Mouse (Mus musculus): ENCODE measurements around the gene Igdcc3. TPM values are rescaled to one million over a fixed set of nuclear protein-coding genes. Genes with fewer than 3 reads are reported as not detected.

The Igdcc3 gene
- polyA plus RNA-seq, 1 experiment from 2014 or later, result 2.0 TPM

- no peaks in the 10 kb centered on the region for H3K36me3 ChIP-seq (ENCODE audit: control insufficient read depth, insufficient read depth, low read length)
- H3K27me3 ChIP-seq (ENCODE audit: control insufficient read depth, insufficient read depth, low read length), result peaks cover 3% of the 10 kb centered on the region; the same call in 1 of the 2 replicates
- 38% methylated on average over 8 of the region's 8 CpGs for WGBS
- no peak overlapping the region for H3K4me2 ChIP-seq (replicated peaks; ENCODE audit: low read depth, low read length)
- H3K9me3 ChIP-seq (ENCODE audit: control insufficient read depth, low read depth, low read length), result no peaks in the 10 kb centered on the region
- no peak overlapping the region for H3K27ac ChIP-seq (ENCODE audit: low read length)
- no peak for ATAC-seq (ENCODE audit: insufficient number of reproducible peaks, insufficient read depth, low FRiP score, low read depth)
- no peak overlapping the region for H3K4me3 ChIP-seq (ENCODE audit: low read depth, low read length)
- H3K9ac ChIP-seq (replicated peaks; ENCODE audit: low read depth, low read length), result no peak overlapping the region
- peaks cover 4% of the 10 kb centered on the region; the same call in 1 of the 2 replicates for H3K4me1 ChIP-seq (ENCODE audit: control insufficient read depth, insufficient read depth, low read length)
Observed at GRCm38 (mm10) chr9:65161881-65162280, 20.9 kb downstream of the Igdcc3 start.

GRCm38 (mm10) chr9:65162711-65163639, 22.0 kb downstream of the Igdcc3 start:
- peak; percentile 51; the same call in 1 of the 2 replicates for ATAC-seq (ENCODE audit: insufficient number of reproducible peaks, insufficient read depth, low FRiP score, low read depth)
- H3K36me3 ChIP-seq (ENCODE audit: control insufficient read depth, insufficient read depth, low read length), result no peaks in the 10 kb centered on the region
- WGBS, result 2% methylated on average over 62 of the region's 69 CpGs

GRCm38 (mm10) chr9:65164870-65165269, 23.9 kb downstream of the Igdcc3 start:
- H3K27me3 ChIP-seq (ENCODE audit: control insufficient read depth, insufficient read depth, low read length), result peaks cover 3% of the 10 kb centered on the region; the same call in 1 of the 2 replicates
- 13% methylated on average over 1 of the region's 1 CpGs for WGBS
- no peak overlapping the region for H3K4me2 ChIP-seq (replicated peaks; ENCODE audit: low read depth, low read length)
- no peaks in the 10 kb centered on the region for H3K36me3 ChIP-seq (ENCODE audit: control insufficient read depth, insufficient read depth, low read length)
- H3K9ac ChIP-seq (replicated peaks; ENCODE audit: low read depth, low read length), result no peak overlapping the region
- no peak overlapping the region for H3K4me3 ChIP-seq (ENCODE audit: low read depth, low read length)
- no peak for ATAC-seq (ENCODE audit: insufficient number of reproducible peaks, insufficient read depth, low FRiP score, low read depth)
- H3K9me3 ChIP-seq (ENCODE audit: control insufficient read depth, low read depth, low read length), result no peaks in the 10 kb centered on the region
- peaks cover 12% of the 10 kb centered on the region; the same call in 1 of the 2 replicates for H3K4me1 ChIP-seq (ENCODE audit: control insufficient read depth, insufficient read depth, low read length)
- no peak overlapping the region for H3K27ac ChIP-seq (ENCODE audit: low read length)

More at GRCm38 (mm10) chr9:65162711-65163639, 22.0 kb downstream of the Igdcc3 start:
- Histone ChIP-seq H3K27me3 (ENCODE audit: control insufficient read depth, insufficient read depth, low read length) (peaks cover 3% of the 10 kb centered on the region; the same call in 1 of the 2 replicates), H3K27ac (ENCODE audit: low read length) (no peak overlapping the region), H3K4me3 (ENCODE audit: low read depth, low read length) (peak overlapping the region; percentile 39), H3K4me1 (ENCODE audit: control insufficient read depth, insufficient read depth, low read length) (peaks cover 4% of the 10 kb centered on the region; the same call in 1 of the 2 replicates), H3K9ac (replicated peaks; ENCODE audit: low read depth, low read length) (no peak overlapping the region; the same call in 1 of the 2 replicates), H3K4me2 (replicated peaks; ENCODE audit: low read depth, low read length) (peak overlapping the region; percentile 82), H3K9me3 (ENCODE audit: control insufficient read depth, low read depth, low read length) (no peaks in the 10 kb centered on the region)

GRCm38 (mm10) chr9:65166386-65166785, 25.4 kb downstream of the Igdcc3 start:
- peaks cover 3% of the 10 kb centered on the region; the same call in 1 of the 2 replicates for H3K27me3 ChIP-seq (ENCODE audit: control insufficient read depth, insufficient read depth, low read length)

GRCm38 (mm10) chr9:65168534-65168933, 27.5 kb downstream of the Igdcc3 start:
- no peaks in the 10 kb centered on the region for H3K9me3 ChIP-seq (ENCODE audit: control insufficient read depth, low read depth, low read length)
- WGBS, result 50% methylated on average over 6 of the region's 6 CpGs
- peaks cover 9% of the 10 kb centered on the region; the same call in 1 of the 2 replicates for H3K4me1 ChIP-seq (ENCODE audit: control insufficient read depth, insufficient read depth, low read length)
- no peak overlapping the region for H3K27ac ChIP-seq (ENCODE audit: low read length)
- no peak for ATAC-seq (ENCODE audit: insufficient number of reproducible peaks, insufficient read depth, low FRiP score, low read depth)
- peaks cover 3% of the 10 kb centered on the region; the same call in 1 of the 2 replicates for H3K27me3 ChIP-seq (ENCODE audit: control insufficient read depth, insufficient read depth, low read length)
- no peak overlapping the region for H3K9ac ChIP-seq (replicated peaks; ENCODE audit: low read depth, low read length)
- no peaks in the 10 kb centered on the region for H3K36me3 ChIP-seq (ENCODE audit: control insufficient read depth, insufficient read depth, low read length)
- no peak overlapping the region for H3K4me2 ChIP-seq (replicated peaks; ENCODE audit: low read depth, low read length)
- no peak overlapping the region for H3K4me3 ChIP-seq (ENCODE audit: low read depth, low read length)

More at GRCm38 (mm10) chr9:65166386-65166785, 25.4 kb downstream of the Igdcc3 start:
- Histone ChIP-seq H3K9ac (replicated peaks; ENCODE audit: low read depth, low read length) (no peak overlapping the region), H3K4me1 (ENCODE audit: control insufficient read depth, insufficient read depth, low read length) (peaks cover 12% of the 10 kb centered on the region; the same call in 1 of the 2 replicates), H3K4me2 (replicated peaks; ENCODE audit: low read depth, low read length) (no peak overlapping the region), H3K27ac (ENCODE audit: low read length) (no peak overlapping the region), H3K36me3 (ENCODE audit: control insufficient read depth, insufficient read depth, low read length) (no peaks in the 10 kb centered on the region), H3K4me3 (ENCODE audit: low read depth, low read length) (no peak overlapping the region), H3K9me3 (ENCODE audit: control insufficient read depth, low read depth, low read length) (no peaks in the 10 kb centered on the region)
- no peak for ATAC-seq (ENCODE audit: insufficient number of reproducible peaks, insufficient read depth, low FRiP score, low read depth)
- 37% methylated on average over 9 of the region's 9 CpGs for WGBS

GRCm38 (mm10) chr9:65168952-65169351, 28.0 kb downstream of the Igdcc3 start:
- 44% methylated on average over 4 of the region's 4 CpGs for WGBS
- no peak for ATAC-seq (ENCODE audit: insufficient number of reproducible peaks, insufficient read depth, low FRiP score, low read depth)
- Histone ChIP-seq H3K4me2 (replicated peaks; ENCODE audit: low read depth, low read length) (no peak overlapping the region), H3K4me1 (ENCODE audit: control insufficient read depth, insufficient read depth, low read length) (peaks cover 9% of the 10 kb centered on the region; the same call in 1 of the 2 replicates), H3K4me3 (ENCODE audit: low read depth, low read length) (no peak overlapping the region), H3K27me3 (ENCODE audit: control insufficient read depth, insufficient read depth, low read length) (peaks cover 1% of the 10 kb centered on the region; the same call in 1 of the 2 replicates), H3K9me3 (ENCODE audit: control insufficient read depth, low read depth, low read length) (no peaks in the 10 kb centered on the region), H3K36me3 (ENCODE audit: control insufficient read depth, insufficient read depth, low read length) (no peaks in the 10 kb centered on the region), H3K9ac (replicated peaks; ENCODE audit: low read depth, low read length) (no peak overlapping the region), H3K27ac (ENCODE audit: low read length) (no peak overlapping the region)

- 46% methylated on average over 9 of the region's 9 CpGs for WGBS
- H3K9ac ChIP-seq (replicated peaks; ENCODE audit: low read depth, low read length), result no peak overlapping the region
- no peaks in the 10 kb centered on the region for H3K9me3 ChIP-seq (ENCODE audit: control insufficient read depth, low read depth, low read length)
- no peaks in the 10 kb centered on the region for H3K27me3 ChIP-seq (ENCODE audit: control insufficient read depth, insufficient read depth, low read length)
- H3K27ac ChIP-seq (ENCODE audit: low read length), result no peak overlapping the region
- H3K4me2 ChIP-seq (replicated peaks; ENCODE audit: low read depth, low read length), result no peak overlapping the region
- H3K4me3 ChIP-seq (ENCODE audit: low read depth, low read length), result no peak overlapping the region
- no peak for ATAC-seq (ENCODE audit: insufficient number of reproducible peaks, insufficient read depth, low FRiP score, low read depth)
- H3K4me1 ChIP-seq (ENCODE audit: control insufficient read depth, insufficient read depth, low read length), result peaks cover 21% of the 10 kb centered on the region
- no peaks in the 10 kb centered on the region for H3K36me3 ChIP-seq (ENCODE audit: control insufficient read depth, insufficient read depth, low read length)
Observed at GRCm38 (mm10) chr9:65172654-65173053, 31.7 kb downstream of the Igdcc3 start.

GRCm38 (mm10) chr9:65175234-65175938, 34.4 kb downstream of the Igdcc3 start:
- Histone ChIP-seq H3K27ac (ENCODE audit: low read length) (no peak overlapping the region), H3K36me3 (ENCODE audit: control insufficient read depth, insufficient read depth, low read length) (no peaks in the 10 kb centered on the region), H3K27me3 (ENCODE audit: control insufficient read depth, insufficient read depth, low read length) (no peaks in the 10 kb centered on the region), H3K4me3 (ENCODE audit: low read depth, low read length) (no peak overlapping the region), H3K4me2 (replicated peaks; ENCODE audit: low read depth, low read length) (no peak overlapping the region), H3K9me3 (ENCODE audit: control insufficient read depth, low read depth, low read length) (no peaks in the 10 kb centered on the region), H3K9ac (replicated peaks; ENCODE audit: low read depth, low read length) (no peak overlapping the region), H3K4me1 (ENCODE audit: control insufficient read depth, insufficient read depth, low read length) (peaks cover 36% of the 10 kb centered on the region)
- 43% methylated on average over 5 of the region's 5 CpGs for WGBS
- no peak for ATAC-seq (ENCODE audit: insufficient number of reproducible peaks, insufficient read depth, low FRiP score, low read depth)
